Mouse (Mus musculus) right cerebral cortex, adult 18-20 months (tissue): ENCODE results near the gene Myom1.

Experiments used
- DNase-seq: peaks from one replicate; pipeline ENCODE4 v3.0.0; 2022; ENCODE audit warnings: mixed read lengths

The Myom1 gene

DNA sequence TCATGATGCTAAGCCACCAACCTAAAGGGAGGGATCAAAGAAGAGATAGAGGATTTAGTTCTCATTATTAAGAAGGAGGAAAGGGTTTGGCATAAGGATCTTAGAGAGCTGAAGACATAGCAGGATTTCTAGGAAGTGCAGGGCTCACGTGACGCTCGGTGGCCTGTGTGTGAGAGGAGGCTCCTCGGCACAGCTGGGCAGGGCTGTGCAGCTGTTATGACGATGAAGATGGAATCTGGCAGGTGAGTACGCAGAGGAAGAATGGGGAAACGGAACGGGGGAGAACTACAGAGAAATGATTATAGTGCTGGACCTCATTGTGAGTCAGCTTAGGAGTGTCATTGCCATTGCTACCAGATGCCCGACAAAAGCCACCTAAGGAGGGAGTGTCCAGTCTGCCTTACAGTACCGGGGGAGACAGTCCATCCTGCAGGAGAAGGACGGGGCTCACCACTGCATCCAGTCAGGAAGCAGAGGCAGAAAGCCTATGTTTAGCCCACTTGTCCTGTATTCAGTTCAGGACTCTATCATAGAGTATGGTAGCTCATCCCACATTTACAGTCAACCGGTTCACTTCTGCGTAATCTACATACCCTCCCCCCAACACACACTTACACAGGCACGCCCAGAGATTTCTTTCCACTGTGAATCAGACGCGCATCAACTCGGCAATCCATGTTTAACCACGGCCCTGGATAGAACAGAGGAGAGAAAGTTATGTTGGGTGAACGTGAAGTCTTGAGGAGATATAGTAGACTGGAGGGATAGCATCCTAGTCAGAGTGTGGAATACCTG is 142.1 kb downstream of the Myom1 start:
- no peak for DNase-seq

- DNase-seq, result no peak
Measured at GRCm38 (mm10) chr17:71145248-71145961, 143.0 kb downstream of the Myom1 start.

GRCm38 (mm10) chr17:71153356-71153755 is 150.9 kb downstream of the Myom1 start:
- DNase-seq, result no peak

DNA sequence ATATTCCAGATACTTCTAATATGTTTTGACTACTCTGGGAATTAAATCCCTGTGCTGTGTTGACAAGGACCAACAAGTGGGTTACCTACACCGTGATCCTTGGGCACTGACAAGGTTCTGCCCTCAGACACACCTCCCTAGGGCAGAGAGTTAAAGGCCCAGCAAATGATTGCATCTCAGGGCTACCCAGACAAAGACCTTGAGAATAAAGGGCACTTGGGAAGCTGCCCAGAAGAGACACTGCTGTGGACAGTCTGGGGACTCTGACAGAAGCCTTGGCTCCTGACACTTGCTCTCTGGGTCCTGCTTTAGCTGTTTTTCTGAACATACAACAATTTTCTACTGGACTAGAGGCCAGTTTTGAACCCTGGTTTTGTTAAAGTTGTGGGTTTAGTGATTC is 152.8 kb downstream of the Myom1 start:
- no peak for DNase-seq

- no peak for DNase-seq
Measured at GRCm38 (mm10) chr17:71159152-71159567, 156.7 kb downstream of the Myom1 start.

- no peak for DNase-seq
Measured at GRCm38 (mm10) chr17:71159720-71160119, 157.3 kb downstream of the Myom1 start.

GRCm38 (mm10) chr17:71160244-71160995 is 158.0 kb downstream of the Myom1 start:
- DNase-seq, result no peak

DNA sequence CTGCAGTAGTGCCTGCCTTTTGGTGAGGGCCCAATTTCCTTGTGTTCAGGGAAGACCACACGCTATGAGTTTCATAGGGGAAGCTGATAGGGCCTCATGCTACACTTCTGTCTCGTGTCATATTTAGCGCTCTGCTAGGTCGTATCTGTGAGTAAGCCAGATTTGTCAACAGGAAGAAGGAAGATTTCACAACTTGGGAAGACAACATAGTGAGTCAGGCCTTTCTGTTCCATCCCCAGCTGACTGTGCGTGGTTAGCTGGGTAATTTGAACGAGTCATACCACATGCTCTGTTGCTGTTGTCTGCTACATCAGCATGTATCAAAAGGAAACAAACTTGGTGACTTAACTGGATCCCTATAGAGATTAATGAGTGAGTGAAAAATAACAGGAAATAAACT is 162.6 kb downstream of the Myom1 start:
- peak; percentile 58 for DNase-seq

GRCm38 (mm10) chr17:71168205-71168815 is 165.9 kb downstream of the Myom1 start:
- no peak for DNase-seq

DNA sequence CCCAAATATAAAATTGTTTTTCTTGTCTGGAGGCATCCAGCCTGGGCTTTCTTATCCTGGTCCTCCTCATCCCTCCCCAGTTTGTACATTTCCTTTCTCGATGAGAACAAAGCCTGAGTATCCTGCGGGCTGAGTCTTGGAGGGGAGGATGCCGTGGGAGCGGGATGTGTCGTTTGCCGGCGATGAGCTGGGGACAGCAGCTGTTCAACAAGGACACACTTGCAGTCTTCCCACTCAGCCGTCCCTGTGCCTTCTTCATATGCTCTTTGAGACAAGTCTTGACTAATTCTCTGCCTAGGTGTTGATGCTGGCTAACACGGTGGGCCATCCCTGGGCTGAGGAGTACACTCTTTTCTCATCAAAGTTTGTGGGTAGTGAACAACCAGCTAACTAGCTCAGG is 166.4 kb downstream of the Myom1 start:
- DNase-seq, result peak; percentile 78

- DNase-seq, result no peak
Measured at GRCm38 (mm10) chr17:71169639-71170038, 167.2 kb downstream of the Myom1 start.

GRCm38 (mm10) chr17:71171161-71171560 is 168.7 kb downstream of the Myom1 start:
- DNase-seq, result no peak
